Mouse (Mus musculus) MEL (cell line): ENCODE results near the gene Zbtb3. TPM values are rescaled to one million over a fixed set of nuclear protein-coding genes. Genes with fewer than 3 reads are reported as not detected.

Experiments
- DNase-seq: peaks from one replicate; pipeline ENCODE4 v3.0.0; 2011; ENCODE audit warnings: low read depth, low spot score
- H3K27ac ChIP-seq: 2 replicates; pipeline ENCODE4 v1.5.1; 2012; ENCODE audit warnings: low read depth, mild to moderate bottlenecking, control low read depth, low read length, moderate library complexity; ENCODE audit not compliant: control insufficient read depth
- H3K27me3 ChIP-seq, 2 experiments: fragments of 150-350 bp in 1 of 2; sonication (generic) in 1 of 2; 2 replicates each; pipeline ENCODE4 v1.6.1; 2012; ENCODE audit warnings: low read length in 2 of 2, mild to moderate bottlenecking in 2 of 2, improper control_type of control experiment in 1 of 2, moderate library complexity in 1 of 2; ENCODE audit not compliant: insufficient read depth in 2 of 2, control insufficient read depth in 1 of 2
- H3K36me3 ChIP-seq, 2 experiments: 2 replicates each; pipeline ENCODE4 v1.6.1; 2012 to 2014; ENCODE audit warnings: low read length in 2 of 2, improper control_type of control experiment in 1 of 2, inconsistent platforms in 1 of 2, mild to moderate bottlenecking in 1 of 2; ENCODE audit not compliant: insufficient read depth in 2 of 2, control insufficient read depth in 1 of 2
- H3K4me1 ChIP-seq, 2 experiments: fragments of 150-350 bp in 1 of 2; sonication (generic) in 1 of 2; 2 replicates each; pipeline ENCODE4 v1.6.1; 2012; ENCODE audit warnings: low read length in 2 of 2, improper control_type of control experiment in 1 of 2, mild to moderate bottlenecking in 1 of 2; ENCODE audit not compliant: insufficient read depth in 2 of 2, control insufficient read depth in 1 of 2
- H3K4me3 ChIP-seq, 2 experiments: fragments of 150-350 bp in 1 of 2; sonication (generic) in 1 of 2; 2 replicates each; pipeline ENCODE4 v1.5.1; 2012; ENCODE audit warnings: low read depth in 2 of 2, low read length in 2 of 2, mild to moderate bottlenecking in 2 of 2, moderate library complexity in 2 of 2, control low read depth in 1 of 2, improper control_type of control experiment in 1 of 2; ENCODE audit not compliant: control insufficient read depth in 1 of 2, insufficient read depth in 1 of 2
- H3K79me2 ChIP-seq: 2 replicates; pipeline ENCODE4 v1.6.1; 2012; ENCODE audit warnings: mild to moderate bottlenecking, low read length, moderate library complexity; ENCODE audit not compliant: control insufficient read depth, poor library complexity, insufficient read depth
- H3K9ac ChIP-seq: 2 replicates; pipeline ENCODE4 v1.6.1; 2012; ENCODE audit warnings: low read depth, mild to moderate bottlenecking, control low read depth, low read length, moderate library complexity; ENCODE audit not compliant: control insufficient read depth, poor library complexity, severe bottlenecking
- H3K9me3 ChIP-seq: fragments of 150-350 bp; sonication (generic); replicated peaks from 2 replicates; pipeline ENCODE4 v1.6.1; 2012; ENCODE audit warnings: mild to moderate bottlenecking, low read length, improper control_type of control experiment, moderate library complexity; ENCODE audit not compliant: insufficient read depth
- CTCF ChIP-seq, 3 experiments: IDR thresholded peaks in 2 of 3; conservative IDR thresholded peaks in 1 of 3; 2 replicates each; pipeline ENCODE4 v1.5.1; 2011 to 2012; ENCODE audit warnings: low read length in 3 of 3, low read depth in 2 of 3, mild to moderate bottlenecking in 2 of 3, improper control_type of control experiment in 1 of 3, inconsistent platforms in 1 of 3, mixed read lengths in 1 of 3, moderate library complexity in 1 of 3; ENCODE audit not compliant: control insufficient read depth in 1 of 3, insufficient read depth in 1 of 3, poor library complexity in 1 of 3, severe bottlenecking in 1 of 3
- E2F4 ChIP-seq: IDR thresholded peaks from 2 replicates; pipeline ENCODE4 v1.6.1; 2011; ENCODE audit warnings: low read depth, low read length, improper control_type of control experiment, borderline replicate concordance
- GABPA ChIP-seq: IDR thresholded peaks from 2 replicates; pipeline ENCODE4 v1.6.1; 2012; ENCODE audit warnings: low read depth, mild to moderate bottlenecking, inconsistent platforms, low read length, improper control_type of control experiment, moderate library complexity
- GATA1 ChIP-seq: IDR thresholded peaks from 2 replicates; pipeline ENCODE4 v1.6.1; 2011; ENCODE audit warnings: low read depth, low read length, improper control_type of control experiment
- HCFC1 ChIP-seq: IDR thresholded peaks from 2 replicates; pipeline ENCODE4 v1.6.1; 2012; ENCODE audit warnings: low read depth, mild to moderate bottlenecking, inconsistent platforms, low read length, improper control_type of control experiment, moderate library complexity
- KAT2A ChIP-seq: conservative IDR thresholded peaks from 2 replicates; pipeline ENCODE4 v1.6.1; 2012; ENCODE audit warnings: low read depth, low read length, improper control_type of control experiment, inconsistent platforms
- MAZ ChIP-seq: IDR thresholded peaks from 2 replicates; pipeline ENCODE4 v1.6.1; 2012; ENCODE audit warnings: low read depth, mild to moderate bottlenecking, inconsistent platforms, low read length, improper control_type of control experiment
- MEF2A ChIP-seq: IDR thresholded peaks from 2 replicates; pipeline ENCODE4 v1.6.1; 2014; ENCODE audit warnings: low read depth, mild to moderate bottlenecking, inconsistent platforms, low read length, improper control_type of control experiment; ENCODE audit not compliant: poor library complexity, insufficient replicate concordance, severe bottlenecking; ENCODE audit errors: extremely low read depth
- MYC ChIP-seq: IDR thresholded peaks from 2 replicates; pipeline ENCODE4 v1.6.1; 2011; ENCODE audit warnings: low read depth, mild to moderate bottlenecking, low read length, improper control_type of control experiment, moderate library complexity
- NRF1 ChIP-seq: IDR thresholded peaks from 2 replicates; pipeline ENCODE4 v1.6.1; 2014; ENCODE audit warnings: low read depth, mild to moderate bottlenecking, inconsistent platforms, low read length, improper control_type of control experiment, moderate library complexity; ENCODE audit not compliant: poor library complexity, insufficient read depth, severe bottlenecking
- POLR2AphosphoS2 ChIP-seq: IDR thresholded peaks from 2 replicates; pipeline ENCODE4 v1.6.1; 2011; ENCODE audit warnings: low read length, improper control_type of control experiment
- POLR2AphosphoS5 ChIP-seq: IDR thresholded peaks from 2 replicates; pipeline ENCODE4 v1.6.1; 2012; ENCODE audit warnings: low read depth, borderline replicate concordance, mild to moderate bottlenecking, inconsistent platforms, low read length, moderate library complexity, mixed read lengths
- RAD21 ChIP-seq: IDR thresholded peaks from 2 replicates; pipeline ENCODE4 v1.6.1; 2011; ENCODE audit warnings: mild to moderate bottlenecking, low read depth, low read length, improper control_type of control experiment
- RCOR1 ChIP-seq: IDR thresholded peaks from 2 replicates; pipeline ENCODE4 v1.6.1; 2012; ENCODE audit warnings: low read depth, mild to moderate bottlenecking, inconsistent platforms, low read length, improper control_type of control experiment
- TAL1 ChIP-seq: IDR thresholded peaks from 2 replicates; pipeline ENCODE4 v1.6.1; 2012; ENCODE audit warnings: mild to moderate bottlenecking, inconsistent platforms, low read length, moderate library complexity, mixed read lengths
- USF2 ChIP-seq, 2 experiments: IDR thresholded peaks; 2 replicates each; pipeline ENCODE4 v1.6.1; 2011 to 2012; ENCODE audit warnings: improper control_type of control experiment in 2 of 2, low read length in 2 of 2, borderline replicate concordance in 1 of 2, inconsistent platforms in 1 of 2, low read depth in 1 of 2, mild to moderate bottlenecking in 1 of 2; ENCODE audit not compliant: insufficient read depth in 1 of 2
- ZC3H11A ChIP-seq: IDR thresholded peaks from 2 replicates; pipeline ENCODE4 v1.6.1; 2012; ENCODE audit warnings: low read depth, mild to moderate bottlenecking, inconsistent platforms, low read length, improper control_type of control experiment
- ZKSCAN1 ChIP-seq: IDR thresholded peaks from 2 replicates; pipeline ENCODE4 v1.6.1; 2012; ENCODE audit warnings: low read depth, mild to moderate bottlenecking, inconsistent platforms, low read length, improper control_type of control experiment, moderate library complexity
- ZMIZ1 ChIP-seq: IDR thresholded peaks from 2 replicates; pipeline ENCODE4 v1.6.1; 2012; ENCODE audit warnings: low read depth, mild to moderate bottlenecking, inconsistent platforms, low read length, improper control_type of control experiment, moderate library complexity
- polyA plus RNA-seq, 2 experiments: library from polyadenylated mRNA; stranded (reverse) in 1 of 2; unstranded in 1 of 2; fragments of >175 nt in 1 of 2; fragments of >200 nt in 1 of 2; gene quantifications; 2 replicates each; pipeline versions ENCODE4 v1.2.1 to v1.2.4; 2012; ENCODE audit warnings: low replicate concordance in 2 of 2, low read depth in 1 of 2; ENCODE audit not compliant: insufficient read length in 2 of 2, insufficient read depth in 1 of 2, missing spikeins in 1 of 2
- total RNA-seq: library from RNA; depleted of rRNA; stranded (reverse); fragments of 300-350 nt; gene quantifications from 2 replicates; pipeline ENCODE4 v1.2.3, GENCODE M21; 2012

The Zbtb3 gene
- total and polyA plus RNA-seq, 3 experiments = 2.4 to 2.9 TPM; not detected in 1

GRCm38 (mm10) chr19:8760757-8761156 is 41.6 kb upstream of the Zbtb3 start:
- H3K36me3 ChIP-seq = peaks cover 19 to 31% of the 10 kb centered on the region in 2 experiments
- H3K9ac ChIP-seq = no peak overlapping the region
- H3K79me2 ChIP-seq = peaks cover 58% of the 10 kb centered on the region
- no peaks in the 10 kb centered on the region for H3K27me3 ChIP-seq
- DNase-seq = no peak
- H3K4me3 ChIP-seq = no peak overlapping the region
- peaks cover 7 to 13% of the 10 kb centered on the region in 2 experiments; a peak in 2 of 4 replicates for H3K4me1 ChIP-seq
- no peaks in the 10 kb centered on the region for H3K9me3 ChIP-seq
- no peak for TF ChIP-seq NRF1
- TF ChIP-seq CTCF (IDR thresholded peaks at IDR 0.05 in 2 of 3, conservative IDR thresholded peaks at IDR 0.05 in 1 of 3; ENCODE audit: control insufficient read depth in 1 of 3, insufficient read depth in 1 of 3, low read depth in 2 of 3, low read length in 3 of 3, poor library complexity in 1 of 3, severe bottlenecking in 1 of 3) = peak; percentile 33 to 49 (median 38); a peak in 5 of 6 replicates
- TF ChIP-seq MAZ = no peak
- TF ChIP-seq KAT2A = no peak
- no peak overlapping the region for H3K27ac ChIP-seq

DNA sequence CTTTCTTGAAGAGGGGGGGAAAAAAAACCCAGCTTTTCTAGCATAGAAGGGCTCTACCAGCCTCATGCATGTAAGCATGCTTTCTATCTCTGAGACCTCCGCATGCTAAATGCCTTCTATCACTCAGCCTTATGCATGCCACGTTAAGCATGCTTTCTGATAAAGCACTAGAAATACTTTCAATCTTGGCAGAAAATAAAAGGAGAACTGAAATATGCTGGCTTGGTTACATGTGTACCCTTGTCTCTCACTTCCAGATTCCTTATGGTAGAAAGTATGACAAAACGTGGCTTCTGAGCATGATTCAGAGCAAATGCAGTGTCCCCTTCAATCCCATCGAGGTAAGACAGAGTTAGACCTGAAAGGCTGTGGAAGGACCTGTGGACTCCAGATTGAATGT is 39.1 kb upstream of the Zbtb3 start:
- no peak for DNase-seq
- peaks cover 16 to 39% of the 10 kb centered on the region in 2 experiments for H3K36me3 ChIP-seq
- H3K79me2 ChIP-seq = peaks cover 40% of the 10 kb centered on the region
- peaks cover 3 to 11% of the 10 kb centered on the region in 2 experiments; a peak in 2 of 4 replicates for H3K4me1 ChIP-seq
- no peaks in the 10 kb centered on the region for H3K27me3 ChIP-seq
- no peak overlapping the region for H3K27ac ChIP-seq
- H3K4me3 ChIP-seq = no peak overlapping the region
- H3K9me3 ChIP-seq = no peaks in the 10 kb centered on the region
- H3K9ac ChIP-seq = no peak overlapping the region
- no peak for TF ChIP-seq POLR2AphosphoS5
- TF ChIP-seq ZC3H11A = no peak
- no peak for TF ChIP-seq RCOR1
- no peak for TF ChIP-seq POLR2AphosphoS2
- TF ChIP-seq ZKSCAN1 = no peak
- TF ChIP-seq HCFC1 = no peak
- TF ChIP-seq GATA1 = no peak
- no peak for TF ChIP-seq KAT2A
- TF ChIP-seq MEF2A = no peak
- TF ChIP-seq MYC = no peak
- no peak for TF ChIP-seq MAZ
- no peak for TF ChIP-seq ZMIZ1
- TF ChIP-seq RAD21 = no peak
- TF ChIP-seq TAL1 = no peak
- no peak for TF ChIP-seq GABPA
- TF ChIP-seq CTCF (IDR thresholded peaks at IDR 0.05 in 2 of 3, conservative IDR thresholded peaks at IDR 0.05 in 1 of 3; ENCODE audit: control insufficient read depth in 1 of 3, insufficient read depth in 1 of 3, low read depth in 2 of 3, low read length in 3 of 3, poor library complexity in 1 of 3, severe bottlenecking in 1 of 3) = no peak
- TF ChIP-seq USF2 (IDR thresholded peaks at IDR 0.05; ENCODE audit: borderline replicate concordance in 1 of 2, insufficient read depth in 1 of 2, low read depth in 1 of 2, low read length in 2 of 2) = no peak
- no peak for TF ChIP-seq E2F4
